Mouse (Mus musculus): ENCODE measurements at regions not wholly inside any gene's neighbourhood (a gene's known extent, or its start where the extent isn't known, plus 50 kb on each side); places are given as distances from the start of the nearest gene placed in this dataset.
"Not testable (repeated sequence)": the region's sequence is repeated elsewhere in the genome, so short reads cannot be mapped to it uniquely, and the experiment has no call there.

DNA sequence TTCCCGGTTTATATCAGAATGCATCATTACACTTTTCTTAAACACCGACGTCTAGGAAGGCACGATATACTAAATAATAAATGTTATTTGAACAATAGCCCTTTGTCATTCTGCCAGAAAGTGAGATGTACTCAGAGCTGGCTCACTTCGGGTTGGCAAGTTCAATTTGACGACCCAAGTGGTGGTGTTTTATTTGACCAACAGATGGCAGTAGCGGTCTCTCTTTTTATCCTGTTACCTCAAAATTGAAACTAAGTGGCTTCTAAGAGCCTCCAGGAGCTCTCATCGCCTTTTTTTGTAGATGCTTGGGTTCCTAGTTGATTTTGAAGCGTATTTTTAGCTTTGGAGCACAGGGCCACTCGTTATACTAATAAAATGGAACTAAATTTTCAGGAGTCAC is 66.7 kb upstream of the Chmp2b start:
- peak; percentile 90 for DNase-seq (ENCODE audit: low read depth)

DNA sequence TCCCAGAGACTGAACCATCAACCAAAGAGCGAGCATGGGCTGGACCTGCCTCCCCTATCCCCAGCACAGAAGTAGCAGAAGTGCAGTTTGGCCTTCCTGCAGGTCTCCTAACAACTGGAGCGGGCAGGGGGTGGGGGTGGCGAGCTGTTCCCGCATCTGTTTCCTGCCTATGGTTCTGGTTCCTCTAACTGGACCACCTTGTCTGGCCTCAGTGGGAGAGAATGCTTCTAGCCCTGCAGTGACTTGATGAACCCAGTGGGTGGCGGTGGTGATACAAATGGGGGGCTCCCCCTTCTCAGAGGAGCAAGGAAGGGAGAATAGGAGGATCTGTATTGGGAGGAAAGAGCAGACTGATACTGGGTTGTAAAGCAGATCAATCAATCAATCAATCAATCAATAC is 69.2 kb upstream of the Chmp2b start:
- peak; percentile 26 for DNase-seq (ENCODE audit: low read depth)

DNA sequence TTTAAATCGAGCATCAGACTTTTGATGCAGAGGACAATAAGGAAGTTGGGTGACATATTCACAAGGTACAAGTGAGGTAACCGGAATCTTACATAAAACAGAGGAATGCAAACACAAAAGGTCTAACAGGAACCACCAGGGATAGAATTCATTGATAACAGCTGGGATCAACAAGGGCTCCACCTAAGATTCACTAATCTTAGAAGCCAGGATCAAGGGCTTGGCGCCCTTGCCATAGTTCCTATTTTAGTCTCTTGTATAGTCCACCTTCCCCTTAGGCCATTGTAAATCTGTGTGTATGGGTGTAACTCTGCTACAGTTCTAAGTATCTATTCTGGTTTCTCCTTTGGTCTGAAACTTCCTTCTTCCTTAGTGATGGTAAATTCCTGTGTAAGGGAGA is 84.2 kb upstream of the Chmp2b start:
- not testable (repeated sequence) for DNase-seq (ENCODE audit: low read depth)

DNA sequence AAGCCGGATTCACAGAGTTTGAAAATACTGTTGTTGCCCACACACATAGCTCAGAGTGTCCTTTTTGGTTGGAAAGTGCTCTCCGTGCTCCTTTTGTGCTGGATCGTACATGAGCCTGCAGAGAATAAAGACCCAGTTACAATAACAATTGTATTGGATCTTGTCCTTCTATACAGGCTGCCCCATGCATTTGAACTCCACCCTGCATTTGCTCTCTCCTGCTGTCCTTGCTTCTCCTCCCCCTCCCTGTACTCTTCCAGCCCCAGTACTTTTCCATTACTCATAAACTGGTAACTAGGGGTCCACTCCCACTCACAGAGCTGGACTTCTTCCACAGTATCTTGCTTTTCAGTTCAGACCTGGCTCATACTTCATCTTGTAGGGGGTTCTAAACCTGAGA is 86.5 kb upstream of the Chmp2b start:
- DNase-seq (ENCODE audit: low read depth) = no peak

DNA sequence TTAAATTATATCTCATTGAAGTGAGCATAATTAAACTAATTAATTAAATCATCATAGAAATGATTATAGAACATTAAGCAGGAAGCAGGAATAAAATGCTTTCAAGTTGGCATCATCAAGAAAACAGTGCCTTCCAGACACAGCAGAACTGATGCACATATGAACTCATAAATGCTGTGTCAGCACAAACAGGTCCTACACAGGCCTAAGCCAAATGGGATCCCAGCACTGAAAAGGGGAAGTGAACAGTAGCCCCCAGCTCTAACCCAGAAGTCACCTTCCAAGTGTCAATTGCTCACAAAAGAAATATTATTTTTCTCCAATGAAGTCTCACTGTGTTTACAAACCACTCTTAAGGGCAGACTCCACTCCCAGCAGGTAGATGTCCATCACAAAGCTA is 93.0 kb upstream of the Chmp2b start:
- DNase-seq (ENCODE audit: low read depth) = peak; percentile 17

DNA sequence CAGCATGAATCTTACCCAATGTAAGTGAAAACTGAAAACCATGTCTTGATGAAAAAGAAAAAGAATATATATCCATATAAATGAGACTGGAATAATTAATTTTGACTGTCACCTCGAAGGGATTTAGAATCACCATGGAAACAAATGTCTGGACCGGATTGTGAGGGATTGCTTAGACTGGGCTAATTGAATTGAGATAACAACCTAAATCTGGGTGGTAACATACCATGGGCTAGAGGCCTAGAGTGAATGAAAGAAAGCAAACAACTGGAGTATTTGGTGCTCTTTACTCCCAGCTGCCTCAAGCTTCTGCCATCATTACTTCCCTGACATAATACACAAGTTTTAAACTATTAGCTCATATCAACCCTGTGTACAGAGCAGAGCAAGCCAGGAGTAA is 95.3 kb upstream of the Chmp2b start:
- DNase-seq (ENCODE audit: low read depth) = no peak

DNA sequence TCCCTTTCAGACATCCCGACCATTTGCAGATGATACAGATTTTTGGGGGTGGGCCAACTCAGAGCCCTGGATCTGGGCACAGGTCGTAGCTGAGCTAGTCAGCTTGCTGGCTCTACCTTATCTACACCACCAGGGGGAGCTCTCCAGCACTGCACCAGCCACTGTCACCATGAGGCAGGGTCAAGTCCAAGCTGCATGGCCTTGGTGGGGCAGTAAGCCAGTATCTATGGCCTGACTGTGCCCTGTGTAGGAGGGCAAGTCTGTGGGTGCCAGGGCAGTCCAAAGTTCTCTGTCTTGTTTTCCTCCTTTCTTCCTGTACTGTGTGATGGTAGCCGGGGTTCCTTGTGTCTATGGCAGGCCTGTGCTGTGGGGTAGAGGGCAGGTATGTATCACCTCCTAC is 102.3 kb upstream of the Chmp2b start:
- peak; percentile 51 for DNase-seq (ENCODE audit: low read depth)

DNA sequence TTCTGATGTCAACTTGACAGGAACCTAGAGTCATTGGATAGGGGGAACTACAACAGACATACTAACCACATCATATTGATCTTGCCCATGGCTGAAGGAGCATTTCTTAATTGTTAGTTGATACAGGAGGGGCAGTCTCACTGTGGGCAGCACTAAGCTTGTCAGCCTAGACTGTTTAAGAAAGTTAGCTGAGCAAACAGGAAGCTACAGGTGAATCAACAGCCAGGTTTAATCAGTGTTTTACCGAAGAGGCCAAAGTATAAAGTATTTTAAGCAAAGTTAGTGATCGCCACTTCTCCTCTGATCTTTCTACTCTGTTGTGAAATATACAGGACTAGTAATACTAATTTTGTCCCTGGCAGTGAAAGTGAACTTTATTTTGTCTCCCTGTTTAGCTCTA is 109.6 kb upstream of the Chmp2b start:
- no peak for DNase-seq (ENCODE audit: low read depth)

DNA sequence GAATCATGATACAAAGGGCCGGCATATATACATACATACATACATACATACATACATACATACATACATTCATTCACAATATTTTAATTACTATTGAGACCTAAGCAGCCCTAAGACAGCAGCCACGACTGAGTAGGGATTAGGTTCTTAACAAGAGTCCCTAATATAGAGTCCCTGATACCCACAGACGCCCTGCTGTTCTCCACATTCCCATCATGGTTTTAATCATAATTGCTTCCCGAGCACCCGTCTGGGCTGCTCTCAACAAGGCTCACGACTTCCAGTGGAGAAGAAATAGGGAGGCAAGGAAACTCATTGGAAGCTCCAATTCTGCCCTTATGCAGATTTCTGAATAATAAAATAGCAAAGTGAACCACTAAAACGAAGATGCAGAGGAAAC is 120.6 kb upstream of the Chmp2b start:
- DNase-seq (ENCODE audit: low read depth) = no peak

DNA sequence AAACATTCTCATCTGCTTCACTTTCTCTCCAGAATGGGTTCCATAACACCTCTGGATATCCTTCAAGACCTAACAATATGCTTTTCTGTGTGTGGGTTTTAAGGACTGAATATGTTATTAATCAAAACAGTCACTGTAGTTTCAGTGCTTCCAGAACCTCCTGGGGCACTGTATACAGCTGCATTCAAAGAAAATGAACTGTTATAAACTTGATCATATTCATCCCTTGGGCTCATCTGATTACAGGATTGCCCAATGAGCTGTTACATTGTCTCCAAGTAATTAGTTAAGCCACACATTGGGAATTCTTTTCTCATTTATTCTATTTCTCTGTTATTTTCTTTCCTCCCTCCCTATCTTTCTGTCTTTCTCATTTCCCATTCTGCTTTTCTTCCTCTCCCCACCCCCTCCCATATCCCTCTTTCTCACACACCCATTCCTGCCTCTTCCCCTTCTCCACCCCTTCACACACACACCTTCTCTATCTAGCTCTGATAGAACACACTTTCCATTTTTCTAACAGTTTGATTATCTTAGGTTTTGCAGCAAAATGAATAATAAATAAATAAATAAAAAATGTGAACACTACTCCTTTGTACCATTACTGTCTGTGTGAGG is 121.3 kb upstream of the Chmp2b start:
- DNase-seq (ENCODE audit: low read depth) = no peak

DNA sequence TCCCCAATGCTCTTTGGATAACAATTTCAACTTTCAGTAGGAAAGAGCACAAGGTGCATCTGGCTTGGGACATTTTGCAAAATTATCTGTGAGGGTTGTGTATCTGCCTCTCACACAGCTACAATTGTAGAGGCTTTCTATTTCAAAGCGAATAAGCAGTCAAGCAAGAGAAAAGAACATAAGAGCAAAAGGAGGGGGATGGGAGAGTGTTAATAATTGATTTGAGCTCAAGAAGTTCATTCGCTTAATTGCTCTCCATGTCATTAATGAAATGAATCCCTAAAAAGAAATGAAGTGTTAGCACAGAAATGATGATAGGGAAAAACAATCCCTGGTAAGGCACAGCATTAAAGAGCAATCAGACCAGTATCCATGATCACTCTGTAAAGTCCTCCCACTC is 121.4 kb upstream of the Vgll3 start:
- DNase-seq (ENCODE audit: low read depth) = no peak

DNA sequence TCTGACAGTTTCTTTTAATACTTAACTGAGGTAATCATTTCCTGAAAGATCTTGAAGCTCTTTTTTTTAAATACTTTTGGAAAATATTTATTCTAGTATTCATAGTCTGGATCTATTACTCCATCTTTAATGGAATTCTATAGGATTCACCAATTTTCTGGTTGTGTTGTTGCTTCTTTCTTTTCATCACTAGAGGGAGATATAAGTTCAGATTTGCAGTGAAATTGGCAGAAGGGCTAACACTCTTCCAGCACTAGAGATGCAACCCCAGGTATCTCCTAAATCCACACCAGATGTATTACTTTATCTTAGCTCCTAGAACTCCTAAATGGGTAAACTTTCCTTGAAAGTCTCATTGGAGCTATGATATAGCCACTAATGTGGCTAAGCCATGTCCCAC is 99.4 kb upstream of the Vgll3 start:
- peak; percentile 13 for DNase-seq (ENCODE audit: low read depth)

DNA sequence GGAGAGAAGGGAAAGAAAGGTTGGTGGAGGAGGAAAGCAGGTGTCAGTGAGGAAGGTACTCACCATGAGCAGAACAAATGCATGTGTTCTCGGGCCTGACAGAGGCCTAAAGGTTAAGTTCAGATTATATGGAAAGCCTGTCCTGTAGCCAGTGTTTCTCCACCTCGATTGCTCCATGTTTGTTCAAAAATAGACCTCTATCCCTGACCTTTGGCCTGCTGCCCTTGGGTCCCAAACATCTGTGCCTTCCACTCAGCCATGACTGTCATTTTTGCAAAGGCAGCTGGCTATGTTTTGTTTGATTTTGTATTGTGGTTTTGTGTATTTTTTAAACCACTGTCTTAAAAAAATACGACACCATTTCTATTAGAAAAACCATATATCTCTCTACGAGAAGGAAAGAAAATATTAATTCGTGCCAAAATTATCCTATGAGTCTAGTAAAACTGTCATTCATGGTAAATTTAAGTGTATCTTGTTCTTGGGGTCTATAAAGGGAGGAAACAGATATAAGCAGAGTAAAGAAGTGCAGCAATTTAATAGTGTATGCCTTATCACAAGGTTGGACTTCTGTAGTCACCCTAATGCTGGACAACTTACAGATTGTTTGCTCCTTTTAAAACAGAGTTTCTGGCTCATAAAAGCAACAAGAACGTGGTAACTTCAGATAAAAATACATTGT is 96.1 kb upstream of the Vgll3 start:
- DNase-seq (ENCODE audit: low read depth) = no peak

DNA sequence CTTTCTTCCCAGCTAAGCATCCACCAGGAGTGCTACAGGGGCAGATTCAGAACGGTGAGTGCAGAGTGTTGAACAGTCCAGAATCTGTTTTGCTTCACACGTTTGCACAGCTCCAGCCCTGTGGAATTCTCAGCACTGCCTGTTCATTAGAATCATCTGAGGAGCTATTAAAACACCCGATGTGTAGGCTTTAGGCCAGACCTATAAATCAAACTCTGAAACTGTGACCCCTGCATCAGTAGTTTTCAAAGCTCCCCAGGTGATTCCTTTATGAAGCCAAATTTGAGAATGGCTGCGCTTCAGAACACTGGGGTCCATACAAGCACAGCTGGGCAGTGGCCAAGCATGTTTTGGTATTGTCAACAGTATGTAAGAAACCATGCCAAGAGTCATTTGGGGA is 94.1 kb upstream of the Vgll3 start:
- DNase-seq (ENCODE audit: low read depth) = no peak

DNA sequence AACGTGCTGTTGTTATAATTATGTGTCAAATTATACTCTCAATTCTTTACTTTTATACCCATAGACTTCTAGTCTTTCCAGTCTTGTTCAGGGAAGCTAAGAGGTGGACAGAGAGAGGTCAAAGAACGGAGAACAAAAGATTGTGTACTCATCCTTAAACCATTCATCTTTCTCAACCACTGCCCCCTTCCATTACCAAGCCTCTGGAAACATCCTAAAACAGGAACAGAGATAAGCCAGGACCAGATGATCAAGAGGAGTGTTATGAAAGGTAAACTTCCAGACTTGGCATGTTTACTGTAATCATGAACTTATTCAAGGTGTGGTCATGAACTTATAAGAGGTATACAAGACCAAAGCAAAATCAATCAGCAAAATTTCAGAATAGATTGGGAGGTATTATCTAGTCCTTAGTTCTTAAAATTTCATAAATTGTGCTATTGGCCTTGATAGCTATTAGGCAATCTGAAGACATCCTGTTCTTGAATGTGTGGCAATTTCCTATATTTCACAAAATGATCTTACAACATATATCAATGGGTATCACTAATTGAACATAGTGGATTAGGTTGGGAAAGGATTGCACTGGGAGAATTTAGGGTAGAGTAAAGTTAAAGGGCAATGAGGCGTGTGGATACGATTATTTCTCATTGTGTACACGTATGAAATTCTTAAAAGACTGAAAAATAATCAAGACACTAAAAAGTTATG is 89.3 kb upstream of the Vgll3 start:
- DNase-seq (ENCODE audit: low read depth) = peak; percentile 46

DNA sequence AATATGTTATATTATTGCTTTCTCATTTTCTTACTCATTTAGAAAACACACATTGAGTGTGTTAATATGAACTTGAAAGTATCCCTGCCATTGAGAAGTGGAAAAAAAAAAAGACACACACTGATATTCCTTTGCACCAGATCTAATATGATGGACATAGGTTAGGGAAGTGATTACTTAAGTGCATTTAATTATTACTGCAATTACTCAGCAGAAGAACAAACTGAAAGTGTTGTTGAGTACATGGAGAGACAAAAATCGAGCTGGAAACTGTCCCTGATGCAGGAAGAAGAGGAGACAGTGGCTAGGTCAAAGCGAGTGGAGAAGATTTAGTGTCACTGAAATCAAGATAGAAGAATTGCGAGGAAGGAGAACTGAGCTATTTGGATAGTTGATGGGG is 88.8 kb upstream of the Vgll3 start:
- peak; percentile 1 for DNase-seq (ENCODE audit: low read depth)

DNA sequence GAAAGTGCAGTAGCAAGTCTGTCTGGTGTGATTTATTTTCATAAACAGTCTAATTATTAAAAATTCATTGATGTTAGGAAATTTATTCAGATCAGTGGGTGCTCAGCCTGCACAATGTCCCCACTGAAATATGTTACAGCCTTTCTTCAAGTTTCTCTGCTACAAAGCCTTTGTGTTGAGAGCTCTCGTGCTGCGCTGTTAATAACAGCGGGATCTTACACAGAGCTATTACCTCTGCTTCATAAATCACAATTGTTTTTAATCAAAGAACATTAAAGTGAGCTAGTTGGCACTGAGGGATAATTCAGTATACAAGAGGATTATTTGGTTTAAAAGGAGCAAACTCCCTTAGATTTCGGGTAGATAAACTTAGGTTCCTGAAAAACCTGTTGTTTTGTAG is 85.7 kb upstream of the Vgll3 start:
- no peak for DNase-seq (ENCODE audit: low read depth)

DNA sequence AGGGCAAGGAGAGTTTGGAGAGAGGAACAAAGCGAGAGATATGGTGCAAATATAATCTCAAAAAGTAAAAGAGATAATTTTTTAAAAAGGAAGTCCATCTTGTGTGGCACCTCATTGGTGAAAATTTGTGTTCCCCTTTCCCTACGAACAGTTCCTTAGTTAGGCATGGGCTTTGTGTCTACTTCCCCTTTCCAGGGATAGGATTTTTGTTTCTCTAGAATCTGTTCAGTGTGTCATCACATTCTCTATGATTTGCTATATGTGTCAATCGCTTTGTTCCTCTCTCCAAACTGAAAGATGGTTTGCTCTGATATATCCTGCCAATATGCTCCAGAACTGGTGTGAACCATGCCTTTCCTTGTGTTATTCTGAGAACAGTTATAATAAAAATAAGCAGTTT is 75.4 kb upstream of the Vgll3 start:
- no peak for DNase-seq (ENCODE audit: low read depth)

DNA sequence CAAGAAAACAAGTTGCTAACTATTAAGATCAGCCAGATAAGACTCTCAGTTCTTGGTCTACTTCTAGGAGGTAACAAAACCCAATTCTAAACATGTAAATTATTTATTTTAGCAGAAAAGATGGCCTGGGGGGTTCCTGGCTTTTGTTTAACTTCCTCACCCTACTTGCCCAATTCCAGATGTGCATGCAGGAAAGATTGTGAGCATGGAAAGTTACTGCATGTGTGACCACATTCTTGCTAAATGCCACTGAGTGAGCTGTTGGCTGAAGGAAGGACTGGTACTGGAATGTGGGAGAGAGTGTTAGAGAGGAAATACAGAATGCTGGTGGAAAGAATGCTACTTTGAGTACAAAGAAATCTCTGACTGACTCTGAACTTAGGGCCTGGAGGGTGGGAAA is 72.1 kb upstream of the Vgll3 start:
- DNase-seq (ENCODE audit: low read depth) = no peak

DNA sequence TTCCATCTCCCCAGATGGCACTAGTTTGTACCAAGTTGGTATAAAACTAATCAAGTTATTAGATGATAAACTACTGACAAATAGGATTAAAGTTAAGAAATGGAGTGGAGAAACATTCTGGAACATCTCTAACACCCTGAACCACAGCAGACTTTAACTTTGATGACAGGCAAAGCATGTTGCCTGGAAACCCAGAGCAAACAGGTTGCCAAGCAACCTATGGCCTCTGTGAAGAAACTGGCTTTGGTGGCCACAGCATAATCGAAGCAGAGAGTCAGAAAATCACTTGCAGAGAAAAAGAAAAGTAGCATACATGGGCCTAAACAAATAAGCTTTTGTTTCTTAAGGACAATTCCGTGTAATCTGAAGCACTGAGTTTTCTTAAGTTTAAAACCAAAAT is 59.4 kb upstream of the Vgll3 start:
- DNase-seq (ENCODE audit: low read depth) = no peak

Data from 416B (cell line).